Mouse (Mus musculus) liver, postnatal 0 days (tissue): ENCODE data around the gene Ifrd1. TPM values are rescaled to one million over a fixed set of nuclear protein-coding genes. Genes with fewer than 3 reads are reported as not detected.

Experiments used
- ATAC-seq: fragments of 200-750 bp; cut with Nextera tagmentation; 2 replicates; pipeline ENCODE4 v1.8.0; 2017; ENCODE audit warnings: mild to moderate bottlenecking, moderate library complexity
- DNase-seq: peaks from one replicate; pipeline ENCODE4 v3.0.0-alpha.2; 2016
- H3K27ac ChIP-seq: fragments of 300-500 bp; sonication (generic); 2 replicates; pipeline ENCODE4 v1.5.1; 2014; ENCODE audit warnings: antibody characterized with exemption, moderate library complexity, mild to moderate bottlenecking, low read depth
- H3K27me3 ChIP-seq: fragments of 300-500 bp; sonication (generic); 2 replicates; pipeline ENCODE4 v1.6.1; 2014; ENCODE audit warnings: low read length, control low read depth, mixed read lengths; ENCODE audit not compliant: insufficient read depth
- H3K36me3 ChIP-seq: fragments of 300-500 bp; sonication (generic); replicated peaks from 2 replicates; pipeline ENCODE4 v1.6.1; 2014; ENCODE audit warnings: mild to moderate bottlenecking, control low read depth, low read length, moderate library complexity, mixed read lengths; ENCODE audit not compliant: insufficient read depth
- H3K4me1 ChIP-seq: fragments of 300-500 bp; sonication (generic); 2 replicates; pipeline ENCODE4 v1.6.1; 2014; ENCODE audit warnings: antibody characterized with exemption, mild to moderate bottlenecking, control low read depth; ENCODE audit not compliant: insufficient read depth
- H3K4me2 ChIP-seq: fragments of 300-500 bp; sonication (generic); 2 replicates; pipeline ENCODE4 v1.6.1; 2014; ENCODE audit warnings: low read depth, mild to moderate bottlenecking, low read length, moderate library complexity, mixed read lengths
- H3K4me3 ChIP-seq: fragments of 300-500 bp; sonication (generic); 2 replicates; pipeline ENCODE4 v1.5.1; 2014; ENCODE audit warnings: low read depth, low read length
- H3K9ac ChIP-seq: fragments of 300-500 bp; sonication (generic); replicated peaks from 2 replicates; pipeline ENCODE4 v1.6.1; 2014; ENCODE audit warnings: mild to moderate bottlenecking, moderate library complexity
- H3K9me3 ChIP-seq: fragments of 300-500 bp; sonication (generic); 2 replicates; pipeline ENCODE4 v1.6.1; 2016; ENCODE audit warnings: mild to moderate bottlenecking, control low read depth, low read length, mixed read lengths
- CTCF ChIP-seq: sonication (generic); IDR thresholded peaks from 2 replicates; pipeline ENCODE4 v1.5.1; 2016; ENCODE audit warnings: antibody characterized with exemption, low read depth
- EP300 ChIP-seq: IDR thresholded peaks from 2 replicates; pipeline ENCODE4 v1.6.1; 2016; ENCODE audit warnings: antibody characterized with exemption, low read depth, mild to moderate bottlenecking
- WGBS: fragments of 180-500 bp; shearing (Covaris S2); extraction: QIAGEN DNeasy Blood & Tissue Kit; methylation state at CpG from one replicate; pipeline ENCODE4 v1.1.7; 2014; ENCODE audit not compliant: insufficient replicate concordance; 5-methylcytosine and 5-hydroxymethylcytosine counted together
- polyA plus RNA-seq: library from polyadenylated mRNA; unstranded; fragments of >200 nt; fragmentation: Nextera tagmentation; extraction: Ambion mirVana; gene quantifications from 2 replicates; pipeline ENCODE4 v1.2.1, GENCODE M21; 2015

The Ifrd1 gene
- polyA plus RNA-seq, 1 experiment from 2014 or later: 47.1 TPM

GRCm38 (mm10) chr12:40220896-40221295 lies 27.4 kb downstream of the Ifrd1 start:
- H3K27me3 ChIP-seq: no peaks in the 10 kb centered on the region
- TF ChIP-seq EP300 (no peak), CTCF (no peak)
- H3K27ac ChIP-seq: no peak overlapping the region
- H3K4me2 ChIP-seq: peak overlapping the region; percentile 76
- DNase-seq: no peak
- H3K36me3 ChIP-seq: peaks cover 7% of the 10 kb centered on the region
- ATAC-seq: no peak
- H3K9ac ChIP-seq: peak overlapping the region; percentile 45
- WGBS: 12% methylated on average over 3 of the region's 3 CpGs
- peak overlapping the region; percentile 96 for H3K4me3 ChIP-seq
- no peaks in the 10 kb centered on the region for H3K9me3 ChIP-seq
- H3K4me1 ChIP-seq: peaks cover 20% of the 10 kb centered on the region

- peak overlapping the region; percentile 96; the same call in 1 of the 2 replicates for H3K4me3 ChIP-seq
- DNase-seq: no peak
- no peak overlapping the region; the same call in 1 of the 2 replicates for H3K9ac ChIP-seq
- TF ChIP-seq CTCF: no peak
- TF ChIP-seq EP300: no peak
- H3K36me3 ChIP-seq: peaks cover 15% of the 10 kb centered on the region
- peaks cover 20% of the 10 kb centered on the region for H3K4me1 ChIP-seq
- H3K9me3 ChIP-seq: no peaks in the 10 kb centered on the region
- H3K27me3 ChIP-seq: no peaks in the 10 kb centered on the region
- no peak for ATAC-seq
- no peak overlapping the region for H3K27ac ChIP-seq
- WGBS: 50% methylated on average over 3 of the region's 3 CpGs
- H3K4me2 ChIP-seq: peak overlapping the region; percentile 76
Measured at GRCm38 (mm10) chr12:40220001-40220570, 28.2 kb downstream of the Ifrd1 start.

GRCm38 (mm10) chr12:40218430-40218945 lies 29.8 kb downstream of the Ifrd1 start:
- TF ChIP-seq CTCF (no peak), EP300 (no peak)
- H3K27me3 ChIP-seq: no peaks in the 10 kb centered on the region
- H3K4me2 ChIP-seq: no peak overlapping the region; the same call in none of the 2 replicates
- 43% methylated on average over 2 of the region's 2 CpGs for whole genome bisulfite sequencing
- H3K36me3 ChIP-seq: peaks cover 29% of the 10 kb centered on the region
- no peak for ATAC-seq
- H3K4me3 ChIP-seq: no peak overlapping the region
- H3K9me3 ChIP-seq: no peaks in the 10 kb centered on the region
- no peak overlapping the region for H3K9ac ChIP-seq
- no peak overlapping the region for H3K27ac ChIP-seq
- H3K4me1 ChIP-seq: peaks cover 16% of the 10 kb centered on the region
- DNase-seq: no peak

- no peak for DNase-seq
- Histone ChIP-seq H3K4me1 (peaks cover 15% of the 10 kb centered on the region; the same call in 1 of the 2 replicates), H3K9me3 (no peaks in the 10 kb centered on the region), H3K27ac (no peak overlapping the region), H3K36me3 (peaks cover 37% of the 10 kb centered on the region), H3K9ac (no peak overlapping the region), H3K27me3 (no peaks in the 10 kb centered on the region), H3K4me3 (no peak overlapping the region), H3K4me2 (no peak overlapping the region)
- TF ChIP-seq EP300 (no peak), CTCF (no peak)
- WGBS: 86% methylated on average over 2 of the region's 2 CpGs
- no peak for ATAC-seq
Measured at GRCm38 (mm10) chr12:40217776-40218175, 30.5 kb downstream of the Ifrd1 start.

- H3K9ac ChIP-seq: no peak overlapping the region
- H3K36me3 ChIP-seq: peaks cover 59% of the 10 kb centered on the region
- peaks cover 10% of the 10 kb centered on the region; the same call in 1 of the 2 replicates for H3K4me1 ChIP-seq
- H3K27ac ChIP-seq: no peak overlapping the region
- WGBS: 89% methylated on average over 15 of the region's 15 CpGs
- H3K27me3 ChIP-seq: no peaks in the 10 kb centered on the region
- TF ChIP-seq CTCF (no peak), EP300 (no peak)
- DNase-seq: no peak
- no peak overlapping the region for H3K4me3 ChIP-seq
- H3K4me2 ChIP-seq: no peak overlapping the region
- ATAC-seq: no peak
- H3K9me3 ChIP-seq: no peaks in the 10 kb centered on the region
Measured at GRCm38 (mm10) chr12:40214888-40215876, 33.1 kb downstream of the Ifrd1 start.

GRCm38 (mm10) chr12:40209049-40209448 lies 39.3 kb downstream of the Ifrd1 start:
- H3K4me2 ChIP-seq: no peak overlapping the region
- 87% methylated on average over 3 of the region's 3 CpGs for WGBS
- H3K9me3 ChIP-seq: no peaks in the 10 kb centered on the region
- H3K27me3 ChIP-seq: no peaks in the 10 kb centered on the region
- no peak overlapping the region for H3K4me3 ChIP-seq
- no peak overlapping the region for H3K27ac ChIP-seq
- no peak overlapping the region for H3K9ac ChIP-seq
- peaks cover 84% of the 10 kb centered on the region for H3K36me3 ChIP-seq
- TF ChIP-seq CTCF (no peak), EP300 (no peak)
- ATAC-seq (no peak), DNase-seq (no peak)
- no peaks in the 10 kb centered on the region for H3K4me1 ChIP-seq
